In the genomic region with DNA sequence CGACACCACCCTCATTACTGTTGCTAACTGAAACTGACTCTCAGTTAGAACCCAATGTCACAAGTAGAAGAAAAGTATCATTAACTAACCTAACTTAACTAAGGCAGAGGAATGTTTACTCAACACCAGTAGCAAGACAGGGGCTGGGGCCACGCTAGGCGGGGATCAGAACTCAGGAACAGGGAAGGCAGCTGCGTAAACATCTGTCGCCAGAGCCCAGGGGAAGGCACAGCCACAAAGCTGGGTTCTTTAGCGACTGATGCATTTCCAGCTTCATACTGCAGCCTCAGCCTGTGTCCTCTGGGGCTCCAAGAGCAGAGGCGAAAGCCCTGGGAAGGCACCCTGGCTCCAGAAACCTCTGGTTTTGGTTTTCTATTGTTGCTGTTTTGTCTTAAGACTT, we compare ENCODE assay signal across 10 mouse cellular contexts.
"Had no signal": no experiment of that assay in that cellular context is flagged by ENCODE, and none has a peak within 500 bp of the region (broad histone marks: within the 10 kb centered on the region; RNA-seq: fewer than 3 reads in every experiment).

No protein-coding gene starts in this region.

- H3K4me1 ChIP-seq: limb, embryonic 13.5 days had no signal

- H3K9ac ChIP-seq: limb, embryonic 13.5 days; liver, embryonic 14.5 days had no signal

- DNase-seq: kidney, adult 11 months; left cerebral cortex, postnatal 4 days; lung, adult 18-20 months; lung, postnatal 36 days; thymus, postnatal 4 days had no signal

- H3K4me2 ChIP-seq: limb, embryonic 13.5 days had no signal

- ATAC-seq: lung, postnatal 0 days; midbrain, embryonic 16.5 days had no signal

- H3K36me3 ChIP-seq: limb, embryonic 13.5 days had no signal

- H3K27ac ChIP-seq: limb, embryonic 13.5 days; liver, embryonic 14.5 days; stomach, postnatal 0 days had no signal

- H3K9me3 ChIP-seq: limb, embryonic 13.5 days had no signal

- H3K4me3 ChIP-seq: limb, embryonic 13.5 days had no signal
